Mouse (Mus musculus): ENCODE results near the gene Pex6. TPM values are rescaled to one million over a fixed set of nuclear protein-coding genes. Genes with fewer than 3 reads are reported as not detected.

The Pex6 gene
- total and polyA plus RNA-seq, 3 experiments = 23.0 to 31.2 TPM; not detected in 1

DNA sequence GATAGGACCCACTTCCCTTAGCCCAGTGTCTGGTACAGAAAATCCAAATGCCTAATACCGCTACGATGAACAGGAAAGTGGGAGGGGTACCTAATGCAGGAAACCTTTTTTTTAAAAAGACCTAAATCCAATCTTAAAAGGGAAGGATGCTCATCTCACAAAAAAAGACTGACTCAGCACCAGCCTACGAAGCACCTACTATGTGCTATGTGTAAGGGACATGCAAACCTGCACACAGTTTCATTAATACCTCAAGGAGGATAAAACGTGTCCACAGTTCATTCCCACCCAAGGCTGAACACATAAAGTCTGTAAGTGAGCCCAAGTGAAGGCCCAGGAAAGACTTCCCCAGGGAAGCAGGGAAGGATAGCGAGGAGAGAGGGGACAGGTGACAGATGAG lies 8.8 kb upstream of the Pex6 start:
- H3K27me3 ChIP-seq (ENCODE audit: control insufficient read depth in 1 of 2, insufficient read depth in 2 of 2, low read length in 2 of 2) = no peaks in the 10 kb centered on the region
- H3K36me3 ChIP-seq (ENCODE audit: control insufficient read depth in 1 of 2, insufficient read depth in 2 of 2, low read length in 2 of 2) = peaks cover 0 to 12% of the 10 kb centered on the region in 2 experiments; a peak in 2 of 4 replicates
- TF ChIP-seq ZKSCAN1 (IDR thresholded peaks at IDR 0.05; ENCODE audit: low read depth, low read length) (peak; percentile 93), POLR2AphosphoS5 (IDR thresholded peaks at IDR 0.05; ENCODE audit: borderline replicate concordance, low read depth, low read length) (no peak)
- DNase-seq (ENCODE audit: low read depth, low spot score) = no peak
- H3K4me1 ChIP-seq (ENCODE audit: control insufficient read depth in 1 of 2, insufficient read depth in 2 of 2, low read length in 2 of 2) = peaks cover 3 to 21% of the 10 kb centered on the region in 2 experiments
- no peak overlapping the region for H3K9ac ChIP-seq (ENCODE audit: control insufficient read depth, low read depth, low read length, poor library complexity, severe bottlenecking)
- H3K79me2 ChIP-seq (ENCODE audit: control insufficient read depth, insufficient read depth, low read length, poor library complexity) = peaks cover 23% of the 10 kb centered on the region
- no peak overlapping the region for H3K27ac ChIP-seq (ENCODE audit: control insufficient read depth, low read depth, low read length)
- H3K9me3 ChIP-seq (replicated peaks; ENCODE audit: insufficient read depth, low read length) = no peaks in the 10 kb centered on the region
- H3K4me3 ChIP-seq (ENCODE audit: control insufficient read depth in 1 of 2, insufficient read depth in 1 of 2, low read depth in 2 of 2, low read length in 2 of 2) = no peak overlapping the region

DNA sequence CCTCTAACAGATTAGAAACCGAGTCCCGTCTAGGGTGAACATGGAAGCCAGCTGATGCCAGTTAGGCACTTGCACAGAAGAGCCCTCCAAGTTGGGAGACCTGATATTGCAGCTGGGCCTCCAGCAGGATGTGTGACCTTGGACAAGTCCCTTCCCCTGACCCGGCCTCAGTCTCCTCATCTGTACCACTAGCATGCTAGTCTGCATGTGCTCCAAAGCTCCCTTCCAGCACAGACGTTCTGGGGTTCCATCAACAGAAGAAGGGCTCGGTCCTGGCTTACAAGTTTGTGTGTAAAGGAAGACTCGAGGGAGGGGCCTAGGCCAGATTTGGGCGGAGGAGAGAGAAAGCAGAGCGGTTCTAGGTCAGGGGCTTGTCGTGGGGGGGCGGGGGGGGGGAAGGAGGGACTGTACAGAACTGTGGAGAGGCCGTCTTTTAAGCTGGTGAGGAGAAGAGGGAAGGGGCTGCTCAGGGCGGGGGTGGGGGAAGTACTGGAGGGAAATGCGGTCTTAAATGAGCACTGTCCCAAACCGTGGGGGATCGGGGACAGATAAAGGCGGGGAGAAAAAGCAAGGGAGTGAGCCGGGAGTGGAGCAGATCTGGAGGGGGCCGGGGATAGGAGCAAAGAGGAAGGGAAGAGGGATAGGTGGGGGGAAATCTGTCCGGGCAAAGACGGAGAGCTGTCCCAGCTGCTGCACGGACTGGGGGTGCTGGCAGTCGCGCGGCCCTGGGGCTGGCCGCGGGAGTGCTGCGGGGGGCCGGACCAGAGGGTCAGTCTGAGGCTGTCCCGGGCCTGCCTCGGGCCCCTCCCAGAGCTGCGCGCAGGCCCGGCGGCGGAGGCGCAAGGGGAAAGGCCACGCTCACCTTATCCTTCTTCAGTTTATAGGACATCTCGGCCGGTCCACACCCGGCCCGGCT lies 7.0 kb upstream of the Pex6 start:
- DNase-seq (ENCODE audit: low read depth, low spot score) = peak; percentile 63
- Histone ChIP-seq H3K4me1 (ENCODE audit: control insufficient read depth in 1 of 2, insufficient read depth in 2 of 2, low read length in 2 of 2) (peaks cover 3 to 21% of the 10 kb centered on the region in 2 experiments), H3K4me3 (ENCODE audit: control insufficient read depth in 1 of 2, insufficient read depth in 1 of 2, low read depth in 2 of 2, low read length in 2 of 2) (peak overlapping the region; percentile 82 to 83), H3K27me3 (ENCODE audit: control insufficient read depth in 1 of 2, insufficient read depth in 2 of 2, low read length in 2 of 2) (no peaks in the 10 kb centered on the region), H3K9ac (ENCODE audit: control insufficient read depth, low read depth, low read length, poor library complexity, severe bottlenecking) (peak overlapping the region; percentile 89), H3K79me2 (ENCODE audit: control insufficient read depth, insufficient read depth, low read length, poor library complexity) (peaks cover 23% of the 10 kb centered on the region), H3K36me3 (ENCODE audit: control insufficient read depth in 1 of 2, insufficient read depth in 2 of 2, low read length in 2 of 2) (peaks cover 0 to 12% of the 10 kb centered on the region in 2 experiments; a peak in 2 of 4 replicates), H3K9me3 (replicated peaks; ENCODE audit: insufficient read depth, low read length) (no peaks in the 10 kb centered on the region), H3K27ac (ENCODE audit: control insufficient read depth, low read depth, low read length) (peak overlapping the region; percentile 60)
- TF ChIP-seq UBTF (IDR thresholded peaks at IDR 0.05; ENCODE audit: borderline replicate concordance, insufficient read depth, low read depth, low read length) (0 out of 2 replicates have a peak, but pooled peaks have one; percentile 26), MAZ (IDR thresholded peaks at IDR 0.05; ENCODE audit: low read depth, low read length) (no peak), GATA1 (IDR thresholded peaks at IDR 0.05; ENCODE audit: low read depth, low read length) (no peak), MAFK (IDR thresholded peaks at IDR 0.05; ENCODE audit: borderline replicate concordance, low read depth, low read length) (no peak), SMC3 (IDR thresholded peaks at IDR 0.05; ENCODE audit: low read depth, low read length) (no peak), E2F4 (IDR thresholded peaks at IDR 0.05; ENCODE audit: borderline replicate concordance, low read depth, low read length) (no peak), CHD1 (IDR thresholded peaks at IDR 0.05; ENCODE audit: low read depth, low read length) (no peak), GABPA (IDR thresholded peaks at IDR 0.05; ENCODE audit: low read depth, low read length) (no peak), MAX (IDR thresholded peaks at IDR 0.05; ENCODE audit: low read length) (no peak), POLR2A (IDR thresholded peaks at IDR 0.05; ENCODE audit: control insufficient read depth in 1 of 2, insufficient read depth in 1 of 2, low read depth in 1 of 2, low read length in 2 of 2, poor library complexity in 1 of 2) (no peak; a peak in 1 of 4 replicates), TAL1 (IDR thresholded peaks at IDR 0.05; ENCODE audit: low read length) (no peak), JUND (IDR thresholded peaks at IDR 0.05; ENCODE audit: low read depth, low read length) (no peak), SIN3A (IDR thresholded peaks at IDR 0.05; ENCODE audit: low read length) (0 out of 2 replicates have a peak, but pooled peaks have one; percentile 6), NRF1 (IDR thresholded peaks at IDR 0.05; ENCODE audit: insufficient read depth, low read depth, low read length, poor library complexity, severe bottlenecking) (no peak), USF1 (IDR thresholded peaks at IDR 0.05; ENCODE audit: low read depth, low read length) (no peak), EP300 (IDR thresholded peaks at IDR 0.05; ENCODE audit: low read depth in 1 of 2, low read length in 2 of 2) (no peak), KAT2A (conservative IDR thresholded peaks at IDR 0.05; ENCODE audit: low read depth, low read length) (no peak)
